Mouse (Mus musculus) liver, postnatal 0 days (tissue): ENCODE data around the gene Slc25a36. TPM values are rescaled to one million over a fixed set of nuclear protein-coding genes. Genes with fewer than 3 reads are reported as not detected.
A peak's percentile ranks its signal among the peaks of the same experiment; 100 is the strongest.

Source experiments
- ATAC-seq: fragments of 200-750 bp; cut with Nextera tagmentation; 2 replicates; pipeline ENCODE4 v1.8.0; 2017; ENCODE audit warnings: mild to moderate bottlenecking, moderate library complexity
- DNase-seq: peaks from one replicate; pipeline ENCODE4 v3.0.0-alpha.2; 2016
- H3K27ac ChIP-seq: fragments of 300-500 bp; sonication (generic); 2 replicates; pipeline ENCODE4 v1.5.1; 2014; ENCODE audit warnings: antibody characterized with exemption, moderate library complexity, mild to moderate bottlenecking, low read depth
- H3K27me3 ChIP-seq: fragments of 300-500 bp; sonication (generic); 2 replicates; pipeline ENCODE4 v1.6.1; 2014; ENCODE audit warnings: low read length, control low read depth, mixed read lengths; ENCODE audit not compliant: insufficient read depth
- H3K36me3 ChIP-seq: fragments of 300-500 bp; sonication (generic); replicated peaks from 2 replicates; pipeline ENCODE4 v1.6.1; 2014; ENCODE audit warnings: mild to moderate bottlenecking, control low read depth, low read length, moderate library complexity, mixed read lengths; ENCODE audit not compliant: insufficient read depth
- H3K4me1 ChIP-seq: fragments of 300-500 bp; sonication (generic); 2 replicates; pipeline ENCODE4 v1.6.1; 2014; ENCODE audit warnings: antibody characterized with exemption, mild to moderate bottlenecking, control low read depth; ENCODE audit not compliant: insufficient read depth
- H3K4me2 ChIP-seq: fragments of 300-500 bp; sonication (generic); 2 replicates; pipeline ENCODE4 v1.6.1; 2014; ENCODE audit warnings: low read depth, mild to moderate bottlenecking, low read length, moderate library complexity, mixed read lengths
- H3K4me3 ChIP-seq: fragments of 300-500 bp; sonication (generic); 2 replicates; pipeline ENCODE4 v1.5.1; 2014; ENCODE audit warnings: low read depth, low read length
- H3K9ac ChIP-seq: fragments of 300-500 bp; sonication (generic); replicated peaks from 2 replicates; pipeline ENCODE4 v1.6.1; 2014; ENCODE audit warnings: mild to moderate bottlenecking, moderate library complexity
- H3K9me3 ChIP-seq: fragments of 300-500 bp; sonication (generic); 2 replicates; pipeline ENCODE4 v1.6.1; 2016; ENCODE audit warnings: mild to moderate bottlenecking, control low read depth, low read length, mixed read lengths
- CTCF ChIP-seq: sonication (generic); IDR thresholded peaks from 2 replicates; pipeline ENCODE4 v1.5.1; 2016; ENCODE audit warnings: antibody characterized with exemption, low read depth
- EP300 ChIP-seq: IDR thresholded peaks from 2 replicates; pipeline ENCODE4 v1.6.1; 2016; ENCODE audit warnings: antibody characterized with exemption, low read depth, mild to moderate bottlenecking
- WGBS: fragments of 180-500 bp; shearing (Covaris S2); extraction: QIAGEN DNeasy Blood & Tissue Kit; methylation state at CpG from one replicate; pipeline ENCODE4 v1.1.7; 2014; ENCODE audit not compliant: insufficient replicate concordance; 5-methylcytosine and 5-hydroxymethylcytosine counted together
- polyA plus RNA-seq: library from polyadenylated mRNA; unstranded; fragments of >200 nt; fragmentation: Nextera tagmentation; extraction: Ambion mirVana; gene quantifications from 2 replicates; pipeline ENCODE4 v1.2.1, GENCODE M21; 2015

Slc25a36 gene
- polyA plus RNA-seq, 1 experiment from 2014 or later = 4.8 TPM

DNA sequence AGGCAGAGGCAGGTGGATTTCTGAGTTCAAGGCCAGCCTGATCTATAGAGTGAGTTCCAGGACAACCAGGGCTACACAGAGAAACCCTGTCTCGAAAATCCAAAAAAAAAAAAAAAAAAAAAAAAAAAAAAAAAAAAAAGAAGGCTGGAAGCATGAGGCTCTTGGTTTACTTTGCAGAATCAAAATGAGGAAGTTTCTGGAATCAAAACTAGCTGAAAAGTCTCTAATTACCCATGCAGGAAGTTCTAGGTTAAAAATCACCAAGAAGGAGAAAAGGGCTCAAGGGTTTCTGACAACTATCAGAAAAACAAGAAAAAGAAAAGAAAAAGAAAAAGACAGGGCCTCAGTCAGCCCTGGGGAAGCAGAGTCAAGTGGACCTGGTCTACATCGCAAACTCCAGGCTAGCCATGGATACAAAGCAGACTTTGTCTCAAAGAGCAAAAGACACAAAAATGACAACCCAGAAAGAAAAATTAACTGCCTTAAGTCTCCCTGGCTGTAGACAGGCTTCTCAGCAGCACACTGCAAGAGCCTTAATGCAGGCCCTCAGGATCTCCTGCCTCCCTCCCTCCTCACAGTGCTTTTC, 5.5 kb downstream of the Slc25a36 start:
- no peak for TF ChIP-seq CTCF
- no peak for TF ChIP-seq EP300
- WGBS = 63% methylated on average over 2 of the region's 2 CpGs
- H3K9me3 ChIP-seq = no peaks in the 10 kb centered on the region
- peak overlapping the region; percentile 49; the same call in 1 of the 2 replicates for H3K27ac ChIP-seq
- H3K4me3 ChIP-seq = no peak overlapping the region
- no peak overlapping the region for H3K4me2 ChIP-seq
- DNase-seq = no peak
- ATAC-seq = no peak
- peaks cover 18% of the 10 kb centered on the region; the same call in 1 of the 2 replicates for H3K4me1 ChIP-seq
- peaks cover 9% of the 10 kb centered on the region for H3K27me3 ChIP-seq
- no peaks in the 10 kb centered on the region for H3K36me3 ChIP-seq
- H3K9ac ChIP-seq = no peak overlapping the region

DNA sequence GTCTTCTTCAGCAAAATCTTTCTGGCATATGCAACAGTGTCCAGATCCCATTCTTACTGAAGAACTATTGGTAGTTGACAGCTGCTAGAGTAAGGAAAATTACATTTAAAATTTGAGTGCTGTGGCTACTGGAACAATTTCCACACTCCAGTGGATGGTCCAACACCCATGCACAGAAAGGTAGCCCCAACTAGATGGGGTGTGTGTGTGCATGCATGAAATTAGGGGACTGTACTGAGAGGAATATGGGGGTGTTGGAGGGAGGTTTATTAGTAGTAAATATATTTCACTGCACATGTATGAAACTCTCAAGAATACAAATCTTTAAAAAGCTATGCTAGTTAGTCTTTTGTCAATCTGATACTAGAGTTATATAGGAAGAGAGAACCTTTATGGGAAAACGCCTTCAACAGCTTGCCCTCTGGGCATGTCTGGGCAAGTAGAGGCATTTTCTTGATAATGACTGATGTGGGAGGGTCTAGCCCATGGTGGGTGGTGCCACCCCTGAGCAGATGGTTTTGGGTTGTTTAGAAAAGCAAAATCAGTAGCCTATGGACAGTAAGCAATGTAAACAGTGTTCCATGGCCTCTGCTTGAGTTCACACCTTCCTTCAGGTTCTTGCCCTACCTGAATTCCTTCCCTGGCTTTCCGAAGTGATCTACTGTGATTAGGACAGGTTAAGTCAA, 7.4 kb downstream of the Slc25a36 start:
- ATAC-seq = peak; percentile 41; the same call in 1 of the 2 replicates
- WGBS = 47% methylated on average over 2 of the region's 2 CpGs
- H3K36me3 ChIP-seq = no peaks in the 10 kb centered on the region
- H3K9me3 ChIP-seq = no peaks in the 10 kb centered on the region
- no peak for DNase-seq
- H3K4me2 ChIP-seq = no peak overlapping the region
- H3K9ac ChIP-seq = no peak overlapping the region
- no peak for TF ChIP-seq CTCF
- TF ChIP-seq EP300 = no peak
- H3K4me1 ChIP-seq = peaks cover 12% of the 10 kb centered on the region; the same call in 1 of the 2 replicates
- H3K4me3 ChIP-seq = no peak overlapping the region
- peaks cover 6% of the 10 kb centered on the region for H3K27me3 ChIP-seq
- H3K27ac ChIP-seq = no peak overlapping the region

DNA sequence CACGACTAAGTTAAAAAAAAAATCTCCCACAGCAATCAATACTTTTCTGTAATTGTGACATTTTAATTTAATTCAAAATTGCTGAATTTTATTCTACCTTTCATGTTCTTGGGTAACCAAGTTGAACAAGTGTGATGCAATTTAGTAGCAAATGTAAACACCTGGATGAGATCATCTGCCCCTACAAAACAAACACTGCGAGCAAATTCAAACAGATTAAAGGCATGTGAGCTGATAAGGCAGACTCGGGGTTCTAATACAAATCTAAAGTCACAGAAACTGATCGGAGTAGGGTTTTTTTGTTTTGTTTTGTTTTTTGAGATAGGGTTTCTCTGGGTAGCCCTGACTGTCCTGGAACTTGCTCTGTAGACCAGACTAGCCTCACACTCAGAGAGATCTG, 12.0 kb downstream of the Slc25a36 start:
- TF ChIP-seq EP300 (no peak), CTCF (no peak)
- Histone ChIP-seq H3K4me3 (no peak overlapping the region), H3K36me3 (peaks cover 7% of the 10 kb centered on the region; the same call in 1 of the 2 replicates), H3K4me2 (no peak overlapping the region), H3K4me1 (0 out of 2 replicates have a peak, but pooled peaks cover 3% of the 10 kb centered on the region), H3K9me3 (no peaks in the 10 kb centered on the region), H3K27me3 (peaks cover 7% of the 10 kb centered on the region), H3K9ac (no peak overlapping the region), H3K27ac (no peak overlapping the region)
- ATAC-seq = no peak
- 47% methylated on average over 4 of the region's 4 CpGs for WGBS
- DNase-seq = no peak

DNA sequence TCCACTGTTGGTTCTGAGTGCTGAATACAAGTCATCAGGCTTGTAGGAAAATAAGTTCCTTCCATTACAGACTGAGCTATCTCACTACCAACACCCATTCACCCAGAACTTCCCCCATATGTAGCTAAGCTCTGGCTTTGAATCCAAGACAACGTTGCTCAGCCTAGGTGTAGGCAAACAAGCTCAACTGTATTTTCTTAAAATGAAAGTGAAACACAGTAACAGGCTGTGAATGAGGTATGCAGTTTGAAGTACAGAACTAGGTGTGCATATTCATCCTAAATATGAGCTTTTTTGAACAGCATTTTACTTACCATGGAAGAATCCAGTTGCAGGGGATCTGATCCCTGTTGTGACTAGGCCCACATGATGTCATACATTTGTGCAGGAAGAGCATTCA, 14.8 kb downstream of the Slc25a36 start:
- TF ChIP-seq CTCF (no peak), EP300 (no peak)
- ATAC-seq = no peak
- 72% methylated on average over 1 of the region's 1 CpGs for WGBS

DNA sequence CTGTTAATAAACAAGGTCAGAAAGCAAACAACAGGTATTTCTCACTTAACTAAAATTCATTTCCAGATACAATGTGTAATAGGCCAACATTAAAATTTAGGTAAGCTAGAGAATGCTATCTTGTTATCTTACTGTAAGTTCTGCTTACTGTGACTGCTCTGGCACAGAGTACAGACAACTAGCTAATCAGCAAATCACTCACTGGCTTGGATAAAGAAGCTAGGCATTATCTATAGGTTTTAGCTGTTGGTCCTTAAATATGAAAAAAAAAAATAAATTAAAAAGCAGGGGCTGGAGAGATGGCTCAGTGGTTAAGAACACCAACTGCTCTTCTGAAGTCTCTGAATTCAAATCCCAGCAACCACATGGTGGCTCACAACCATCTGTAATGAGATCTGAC, 23.1 kb downstream of the Slc25a36 start:
- no peak for TF ChIP-seq CTCF
- TF ChIP-seq EP300 = no peak
- Histone ChIP-seq H3K4me3 (no peak overlapping the region), H3K27ac (no peak overlapping the region), H3K27me3 (0 out of 2 replicates have a peak, but pooled peaks cover 2% of the 10 kb centered on the region), H3K36me3 (peaks cover 8% of the 10 kb centered on the region; the same call in 1 of the 2 replicates), H3K4me2 (no peak overlapping the region), H3K9ac (no peak overlapping the region), H3K4me1 (no peaks in the 10 kb centered on the region), H3K9me3 (no peaks in the 10 kb centered on the region)
- ATAC-seq (no peak), DNase-seq (no peak)

More for the DNA sequence above, 14.8 kb downstream of the Slc25a36 start:
- Histone ChIP-seq H3K9ac (no peak overlapping the region), H3K4me1 (no peaks in the 10 kb centered on the region), H3K9me3 (no peaks in the 10 kb centered on the region), H3K4me2 (no peak overlapping the region), H3K27ac (no peak overlapping the region), H3K4me3 (no peak overlapping the region), H3K36me3 (peaks cover 13% of the 10 kb centered on the region), H3K27me3 (peaks cover 14% of the 10 kb centered on the region)
- DNase-seq = no peak

DNA sequence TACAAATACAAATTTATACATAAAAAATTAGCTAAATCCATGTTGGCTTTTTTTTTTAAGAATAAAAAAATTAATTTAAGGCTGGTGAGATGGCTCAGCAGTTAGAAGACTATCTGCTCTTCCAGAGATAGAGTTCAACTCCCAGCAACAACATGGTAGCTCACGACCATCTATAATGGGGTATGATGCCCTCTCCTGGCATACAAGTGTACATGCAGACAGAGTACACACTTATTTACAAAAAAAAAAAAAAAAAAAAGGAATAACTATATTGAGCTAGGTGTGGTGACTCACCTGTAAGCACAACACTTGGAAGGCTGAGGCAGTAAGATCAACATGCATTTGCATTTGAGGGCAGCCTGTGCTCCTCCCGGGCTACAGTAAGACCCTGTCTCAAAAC, 26.3 kb downstream of the Slc25a36 start:
- TF ChIP-seq EP300 (no peak), CTCF (peak; percentile 15; the same call in 1 of the 2 replicates)
- 82% methylated on average over 2 of the region's 2 CpGs for WGBS

More for the DNA sequence above, 26.3 kb downstream of the Slc25a36 start:
- Histone ChIP-seq H3K4me3 (no peak overlapping the region), H3K27me3 (0 out of 2 replicates have a peak, but pooled peaks cover 11% of the 10 kb centered on the region), H3K27ac (no peak overlapping the region), H3K36me3 (peaks cover 7% of the 10 kb centered on the region), H3K9ac (no peak overlapping the region), H3K4me2 (no peak overlapping the region), H3K4me1 (no peaks in the 10 kb centered on the region), H3K9me3 (no peaks in the 10 kb centered on the region)
- no peak for ATAC-seq
- no peak for DNase-seq
